Mouse (Mus musculus): ENCODE results near the gene Tln1. TPM values are rescaled to one million over a fixed set of nuclear protein-coding genes. Genes with fewer than 3 reads are reported as not detected.

The Tln1 gene
- polyA plus RNA-seq, 1 experiment from 2014 or later, result 57.8 TPM

DNA sequence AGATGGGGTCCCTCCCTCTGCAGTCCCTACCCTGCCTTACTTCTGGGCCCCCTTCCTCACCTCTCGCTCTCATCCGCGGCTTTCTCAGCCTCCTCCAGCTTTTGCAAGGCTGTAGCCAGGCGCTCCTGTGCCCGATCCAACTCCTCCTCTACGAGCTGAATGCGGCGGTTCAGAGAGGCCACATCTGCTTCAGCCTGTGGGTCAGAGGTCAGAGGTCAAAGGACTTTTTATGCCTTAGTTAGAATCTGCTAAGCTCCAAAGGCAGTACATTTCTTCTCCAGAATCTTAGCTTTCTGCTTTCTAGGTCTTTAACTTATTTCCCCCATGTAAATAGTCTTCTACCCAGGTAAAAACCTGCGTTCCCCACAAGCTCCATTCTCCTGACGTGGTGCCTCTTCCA lies 42.9 kb downstream of the Tln1 start:
- H3K27me3 ChIP-seq (ENCODE audit: control insufficient read depth, insufficient read depth, low read length), result peaks cover 11% of the 10 kb centered on the region
- H3K4me3 ChIP-seq (ENCODE audit: low read depth, low read length), result no peak overlapping the region

GRCm38 (mm10) chr4:43515764-43516708 lies 46.5 kb downstream of the Tln1 start:
- Histone ChIP-seq H3K27ac (ENCODE audit: low read depth, low read length) (no peak overlapping the region), H3K36me3 (ENCODE audit: control insufficient read depth, insufficient read depth, low read length) (no peaks in the 10 kb centered on the region), H3K4me1 (ENCODE audit: control insufficient read depth, insufficient read depth, low read length) (no peaks in the 10 kb centered on the region), H3K4me3 (ENCODE audit: low read depth, low read length) (no peak overlapping the region), H3K9ac (replicated peaks; ENCODE audit: low read depth, low read length) (no peak overlapping the region), H3K4me2 (ENCODE audit: low read depth, low read length) (no peak overlapping the region), H3K9me3 (ENCODE audit: control insufficient read depth, low read length) (no peaks in the 10 kb centered on the region), H3K27me3 (ENCODE audit: control insufficient read depth, insufficient read depth, low read length) (no peaks in the 10 kb centered on the region)
- 73% methylated on average over 11 of the region's 11 CpGs for WGBS
- ATAC-seq (ENCODE audit: low read depth), result no peak

More for the DNA sequence above, 42.9 kb downstream of the Tln1 start:
- Histone ChIP-seq H3K36me3 (ENCODE audit: control insufficient read depth, insufficient read depth, low read length) (no peaks in the 10 kb centered on the region), H3K4me1 (ENCODE audit: control insufficient read depth, insufficient read depth, low read length) (peaks cover 8% of the 10 kb centered on the region; the same call in 1 of the 2 replicates), H3K9me3 (ENCODE audit: control insufficient read depth, low read length) (no peaks in the 10 kb centered on the region), H3K9ac (replicated peaks; ENCODE audit: low read depth, low read length) (no peak overlapping the region), H3K27ac (ENCODE audit: low read depth, low read length) (no peak overlapping the region), H3K4me2 (ENCODE audit: low read depth, low read length) (peak overlapping the region; percentile 19)
- ATAC-seq (ENCODE audit: low read depth), result no peak
- WGBS, result 16% methylated on average over 10 of the region's 10 CpGs

DNA sequence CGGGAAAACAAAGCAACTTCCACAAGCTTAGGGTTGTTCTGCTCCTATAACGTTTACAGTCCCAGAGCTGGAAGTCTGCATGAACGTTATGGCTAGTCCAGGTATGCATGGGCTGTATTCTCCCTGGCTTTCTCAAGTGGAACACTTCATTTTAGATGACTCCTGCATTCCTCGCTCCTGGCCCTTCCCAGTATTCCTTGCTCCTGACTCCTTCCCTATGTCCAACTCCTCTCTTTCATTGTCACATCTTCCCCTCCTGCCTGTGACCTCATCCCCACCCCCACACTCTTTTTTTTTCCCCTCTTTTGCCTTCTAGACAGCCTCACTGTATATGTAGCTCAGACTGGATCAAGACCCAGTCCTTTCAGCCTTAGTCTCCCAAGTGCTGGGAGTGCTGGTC lies 48.7 kb downstream of the Tln1 start:
- WGBS, result 84% methylated on average over 4 of the region's 4 CpGs

GRCm38 (mm10) chr4:43513300-43513699 lies 49.2 kb downstream of the Tln1 start:
- no peak overlapping the region for H3K27ac ChIP-seq (ENCODE audit: low read depth, low read length)

More for the DNA sequence above, 48.7 kb downstream of the Tln1 start:
- Histone ChIP-seq H3K36me3 (ENCODE audit: control insufficient read depth, insufficient read depth, low read length) (no peaks in the 10 kb centered on the region), H3K27ac (ENCODE audit: low read depth, low read length) (no peak overlapping the region), H3K27me3 (ENCODE audit: control insufficient read depth, insufficient read depth, low read length) (no peaks in the 10 kb centered on the region), H3K9ac (replicated peaks; ENCODE audit: low read depth, low read length) (no peak overlapping the region), H3K4me1 (ENCODE audit: control insufficient read depth, insufficient read depth, low read length) (peaks cover 1% of the 10 kb centered on the region; the same call in 1 of the 2 replicates), H3K4me2 (ENCODE audit: low read depth, low read length) (no peak overlapping the region), H3K4me3 (ENCODE audit: low read depth, low read length) (no peak overlapping the region), H3K9me3 (ENCODE audit: control insufficient read depth, low read length) (no peaks in the 10 kb centered on the region)
- ATAC-seq (ENCODE audit: low read depth), result no peak

GRCm38 (mm10) chr4:43512653-43513052 lies 49.8 kb downstream of the Tln1 start:
- Histone ChIP-seq H3K9ac (replicated peaks; ENCODE audit: low read depth, low read length) (no peak overlapping the region), H3K27ac (ENCODE audit: low read depth, low read length) (no peak overlapping the region), H3K27me3 (ENCODE audit: control insufficient read depth, insufficient read depth, low read length) (no peaks in the 10 kb centered on the region), H3K4me2 (ENCODE audit: low read depth, low read length) (no peak overlapping the region), H3K36me3 (ENCODE audit: control insufficient read depth, insufficient read depth, low read length) (no peaks in the 10 kb centered on the region), H3K4me3 (ENCODE audit: low read depth, low read length) (no peak overlapping the region), H3K9me3 (ENCODE audit: control insufficient read depth, low read length) (no peaks in the 10 kb centered on the region), H3K4me1 (ENCODE audit: control insufficient read depth, insufficient read depth, low read length) (peaks cover 6% of the 10 kb centered on the region; the same call in 1 of the 2 replicates)
- ATAC-seq (ENCODE audit: low read depth), result no peak
- WGBS, result 71% methylated on average over 7 of the region's 7 CpGs

More at GRCm38 (mm10) chr4:43513300-43513699, 49.2 kb downstream of the Tln1 start:
- no peak overlapping the region for H3K4me2 ChIP-seq (ENCODE audit: low read depth, low read length)
- H3K9me3 ChIP-seq (ENCODE audit: control insufficient read depth, low read length), result no peaks in the 10 kb centered on the region
- H3K4me3 ChIP-seq (ENCODE audit: low read depth, low read length), result no peak overlapping the region
- H3K9ac ChIP-seq (replicated peaks; ENCODE audit: low read depth, low read length), result no peak overlapping the region
- H3K27me3 ChIP-seq (ENCODE audit: control insufficient read depth, insufficient read depth, low read length), result no peaks in the 10 kb centered on the region
- ATAC-seq (ENCODE audit: low read depth), result no peak
- no peaks in the 10 kb centered on the region for H3K36me3 ChIP-seq (ENCODE audit: control insufficient read depth, insufficient read depth, low read length)
- WGBS, result 94% methylated on average over 4 of the region's 4 CpGs
- peaks cover 6% of the 10 kb centered on the region; the same call in 1 of the 2 replicates for H3K4me1 ChIP-seq (ENCODE audit: control insufficient read depth, insufficient read depth, low read length)

GRCm38 (mm10) chr4:43511675-43512454 lies 50.6 kb downstream of the Tln1 start:
- Histone ChIP-seq H3K27ac (ENCODE audit: low read depth, low read length) (no peak overlapping the region), H3K36me3 (ENCODE audit: control insufficient read depth, insufficient read depth, low read length) (no peaks in the 10 kb centered on the region), H3K4me2 (ENCODE audit: low read depth, low read length) (no peak overlapping the region), H3K27me3 (ENCODE audit: control insufficient read depth, insufficient read depth, low read length) (no peaks in the 10 kb centered on the region; the same call in 1 of the 2 replicates), H3K4me3 (ENCODE audit: low read depth, low read length) (no peak overlapping the region), H3K4me1 (ENCODE audit: control insufficient read depth, insufficient read depth, low read length) (peaks cover 6% of the 10 kb centered on the region; the same call in 1 of the 2 replicates), H3K9ac (replicated peaks; ENCODE audit: low read depth, low read length) (no peak overlapping the region), H3K9me3 (ENCODE audit: control insufficient read depth, low read length) (no peaks in the 10 kb centered on the region)
- 81% methylated on average over 19 of the region's 19 CpGs for WGBS
- ATAC-seq (ENCODE audit: low read depth), result no peak

- Histone ChIP-seq H3K27me3 (ENCODE audit: control insufficient read depth, insufficient read depth, low read length) (no peaks in the 10 kb centered on the region; the same call in 1 of the 2 replicates), H3K4me1 (ENCODE audit: control insufficient read depth, insufficient read depth, low read length) (peaks cover 6% of the 10 kb centered on the region; the same call in 1 of the 2 replicates), H3K9me3 (ENCODE audit: control insufficient read depth, low read length) (no peaks in the 10 kb centered on the region), H3K36me3 (ENCODE audit: control insufficient read depth, insufficient read depth, low read length) (no peaks in the 10 kb centered on the region), H3K4me3 (ENCODE audit: low read depth, low read length) (no peak overlapping the region), H3K4me2 (ENCODE audit: low read depth, low read length) (peak overlapping the region; percentile 50; the same call in 1 of the 2 replicates), H3K9ac (replicated peaks; ENCODE audit: low read depth, low read length) (no peak overlapping the region), H3K27ac (ENCODE audit: low read depth, low read length) (no peak overlapping the region)
- no peak for ATAC-seq (ENCODE audit: low read depth)
- WGBS, result 20% methylated on average over 9 of the region's 9 CpGs
Observed at GRCm38 (mm10) chr4:43509109-43509508, 53.4 kb downstream of the Tln1 start.

DNA sequence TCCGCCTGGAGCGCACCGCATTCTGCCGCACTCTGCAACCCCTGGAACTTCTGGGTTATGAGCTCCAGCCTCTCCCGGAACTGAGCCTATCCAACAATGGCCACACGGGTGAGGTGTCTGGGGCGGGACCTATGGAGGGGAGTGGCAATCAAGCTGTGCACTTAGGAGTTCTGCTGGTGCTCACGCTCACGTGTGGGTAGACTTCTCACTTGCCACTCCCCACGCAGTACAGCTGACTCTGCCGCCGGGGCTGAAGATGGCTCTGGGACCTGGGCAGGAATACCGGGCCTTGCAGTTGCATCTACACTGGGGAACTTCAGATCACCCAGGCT lies 53.9 kb downstream of the Tln1 start:
- H3K9ac ChIP-seq (replicated peaks; ENCODE audit: low read depth, low read length), result peak overlapping the region; percentile 34; the same call in 1 of the 2 replicates
- no peaks in the 10 kb centered on the region; the same call in 1 of the 2 replicates for H3K27me3 ChIP-seq (ENCODE audit: control insufficient read depth, insufficient read depth, low read length)
- peaks cover 6% of the 10 kb centered on the region; the same call in 1 of the 2 replicates for H3K4me1 ChIP-seq (ENCODE audit: control insufficient read depth, insufficient read depth, low read length)
- H3K9me3 ChIP-seq (ENCODE audit: control insufficient read depth, low read length), result no peaks in the 10 kb centered on the region
- no peaks in the 10 kb centered on the region for H3K36me3 ChIP-seq (ENCODE audit: control insufficient read depth, insufficient read depth, low read length)
- peak overlapping the region; percentile 50 for H3K4me2 ChIP-seq (ENCODE audit: low read depth, low read length)
- peak overlapping the region; percentile 17 for H3K4me3 ChIP-seq (ENCODE audit: low read depth, low read length)
- H3K27ac ChIP-seq (ENCODE audit: low read depth, low read length), result no peak overlapping the region
- WGBS, result 5% methylated on average over 13 of the region's 13 CpGs
- peak; percentile 49; the same call in 1 of the 2 replicates for ATAC-seq (ENCODE audit: low read depth)
